Mouse (Mus musculus): ENCODE measurements around the gene Zcchc7.

Gene Zcchc7

GRCm38 (mm10) chr4:44965175-44965574 is 209.5 kb downstream of the Zcchc7 start:
- DNase-seq (ENCODE audit: low spot score) = no peak

- no peak for DNase-seq (ENCODE audit: low spot score)
Measured at GRCm38 (mm10) chr4:44965736-44966135, 210.1 kb downstream of the Zcchc7 start.

DNA sequence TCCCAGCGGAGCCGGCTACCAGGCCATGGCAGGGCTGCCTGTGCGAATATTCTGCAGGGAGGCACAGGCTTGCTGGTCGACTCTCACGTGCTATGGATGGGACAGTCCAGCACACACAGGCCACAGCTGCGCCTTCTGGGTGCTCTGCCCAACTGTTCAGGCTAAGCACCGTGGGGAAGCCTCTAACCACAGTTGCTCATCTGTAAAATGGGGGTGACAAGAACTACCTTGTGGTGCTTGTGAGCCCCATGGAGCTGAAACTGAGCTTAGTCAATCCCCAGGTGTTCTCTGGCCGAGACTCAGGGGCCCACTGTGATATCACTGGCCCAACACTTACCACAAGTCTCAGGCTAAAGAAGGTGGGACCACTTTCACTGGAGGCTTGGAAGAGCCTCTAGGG is 211.7 kb downstream of the Zcchc7 start:
- DNase-seq (ENCODE audit: low spot score) = no peak

DNA sequence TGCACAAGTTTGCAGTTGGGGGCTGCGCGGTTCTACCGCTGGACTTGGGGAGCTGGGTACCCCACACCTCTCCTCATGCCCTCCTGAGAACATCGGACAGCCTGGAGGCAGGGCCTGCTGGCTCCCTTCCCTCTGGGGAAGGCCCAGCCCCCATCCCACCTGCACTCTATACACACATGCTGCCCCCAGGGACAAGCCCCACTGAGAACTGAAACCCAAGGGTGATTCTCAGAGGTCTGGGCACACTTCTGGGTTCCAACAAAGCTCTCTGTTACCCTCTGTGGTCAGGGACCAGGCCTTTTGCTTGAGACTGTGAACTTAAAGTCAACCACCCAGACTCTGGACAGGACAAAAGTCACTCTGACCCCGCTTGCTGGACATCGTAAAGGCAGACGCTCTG is 214.4 kb downstream of the Zcchc7 start:
- no peak for DNase-seq (ENCODE audit: low spot score)

DNA sequence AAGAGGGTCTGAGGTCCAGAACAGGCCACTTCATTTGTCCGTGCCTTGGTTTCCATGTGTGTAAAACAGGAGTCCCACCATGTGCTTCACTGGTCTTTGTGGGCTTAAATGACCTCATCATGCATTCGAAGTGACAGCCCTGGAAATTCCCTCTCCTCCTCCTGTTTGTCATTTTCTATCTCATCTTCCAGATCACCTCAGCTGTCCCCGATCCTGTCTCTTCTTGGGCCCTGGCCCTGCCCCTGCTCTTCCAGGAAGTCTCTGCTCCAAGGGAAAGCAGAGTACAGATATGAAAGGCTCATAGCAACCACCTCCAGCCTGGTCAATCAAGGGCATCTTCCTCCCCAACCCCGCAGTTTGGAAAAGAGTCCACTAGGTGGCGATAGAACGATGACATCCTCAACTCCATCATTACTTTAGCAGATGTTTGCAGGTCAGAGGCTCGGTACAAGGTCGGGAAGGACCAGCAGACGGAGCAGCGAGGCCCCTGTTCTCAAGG is 215.0 kb downstream of the Zcchc7 start:
- DNase-seq (ENCODE audit: low spot score) = peak; percentile 66

GRCm38 (mm10) chr4:44973450-44973849 is 217.8 kb downstream of the Zcchc7 start:
- peak; percentile 86 for DNase-seq (ENCODE audit: low spot score)

- DNase-seq (ENCODE audit: low spot score) = no peak
Measured at GRCm38 (mm10) chr4:44973871-44974270, 218.2 kb downstream of the Zcchc7 start.

GRCm38 (mm10) chr4:44974331-44974730 is 218.7 kb downstream of the Zcchc7 start:
- DNase-seq (ENCODE audit: low spot score) = no peak

DNA sequence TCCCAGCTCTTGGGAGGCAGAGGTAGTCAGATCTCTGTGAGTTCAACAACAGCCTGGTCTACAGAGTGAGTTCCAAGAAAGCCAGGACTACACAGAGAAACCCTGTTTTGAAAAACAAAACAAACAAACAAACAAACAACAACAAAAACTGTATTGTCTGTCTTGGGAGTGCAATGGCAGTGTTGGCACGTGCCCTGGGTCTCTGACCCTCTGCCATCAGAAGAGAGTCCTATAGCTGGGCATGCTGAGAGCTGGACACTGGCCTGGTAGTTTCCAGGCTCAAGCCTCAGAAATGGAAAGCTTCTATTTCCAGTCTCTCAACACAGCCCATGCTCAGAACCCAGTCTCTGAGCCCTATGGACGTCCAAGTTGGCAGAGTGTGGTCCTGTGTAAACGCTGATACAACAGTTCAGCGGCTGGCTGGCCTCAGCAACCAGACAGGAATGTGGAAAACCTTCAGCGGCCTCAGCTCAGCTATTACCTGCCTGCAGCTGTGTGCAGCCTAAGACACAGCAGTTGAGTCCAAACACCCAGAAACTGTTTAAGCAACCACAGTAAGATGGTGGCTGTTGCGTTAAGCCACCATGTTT is 220.4 kb downstream of the Zcchc7 start:
- no peak for DNase-seq (ENCODE audit: low spot score)

DNA sequence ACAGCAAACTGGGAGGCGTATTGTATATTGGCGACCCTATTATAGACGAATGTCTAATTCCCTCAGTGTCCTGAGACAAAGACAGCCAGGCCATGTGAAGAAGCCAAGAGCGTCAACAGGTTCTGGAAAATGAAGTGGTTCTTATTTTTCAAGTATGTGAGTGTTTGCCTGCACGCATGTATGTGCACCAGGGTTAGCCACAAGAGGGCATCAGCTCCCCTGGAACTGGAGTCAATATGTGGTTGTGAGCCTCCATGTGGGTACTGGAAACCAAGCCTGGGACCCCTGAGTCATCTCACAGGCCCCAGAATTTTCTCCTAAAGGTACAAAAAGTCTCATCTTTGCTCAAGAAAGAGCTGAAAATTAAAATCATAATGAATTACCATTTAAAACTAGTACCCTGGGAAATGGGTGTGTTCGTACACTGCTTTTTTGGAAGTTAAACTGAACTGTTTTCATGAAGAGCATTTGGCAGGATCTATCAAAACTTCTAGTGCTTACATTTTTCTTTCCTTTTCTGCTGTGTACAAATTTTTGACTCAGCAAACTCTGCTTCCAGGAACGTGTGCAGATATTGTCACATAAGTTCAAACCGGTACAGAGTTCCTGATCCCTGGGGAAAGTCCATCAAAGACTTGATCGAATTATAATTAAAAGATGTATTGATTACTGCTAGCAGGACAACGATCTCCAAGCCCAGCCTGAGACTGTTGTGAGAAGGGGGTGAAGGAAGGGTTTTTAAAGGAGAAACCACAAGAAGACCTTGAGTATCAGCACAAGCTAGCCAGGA is 221.4 kb downstream of the Zcchc7 start:
- DNase-seq (ENCODE audit: low spot score) = no peak

- DNase-seq (ENCODE audit: low spot score) = no peak
Measured at GRCm38 (mm10) chr4:44978175-44978574, 222.5 kb downstream of the Zcchc7 start.

DNA sequence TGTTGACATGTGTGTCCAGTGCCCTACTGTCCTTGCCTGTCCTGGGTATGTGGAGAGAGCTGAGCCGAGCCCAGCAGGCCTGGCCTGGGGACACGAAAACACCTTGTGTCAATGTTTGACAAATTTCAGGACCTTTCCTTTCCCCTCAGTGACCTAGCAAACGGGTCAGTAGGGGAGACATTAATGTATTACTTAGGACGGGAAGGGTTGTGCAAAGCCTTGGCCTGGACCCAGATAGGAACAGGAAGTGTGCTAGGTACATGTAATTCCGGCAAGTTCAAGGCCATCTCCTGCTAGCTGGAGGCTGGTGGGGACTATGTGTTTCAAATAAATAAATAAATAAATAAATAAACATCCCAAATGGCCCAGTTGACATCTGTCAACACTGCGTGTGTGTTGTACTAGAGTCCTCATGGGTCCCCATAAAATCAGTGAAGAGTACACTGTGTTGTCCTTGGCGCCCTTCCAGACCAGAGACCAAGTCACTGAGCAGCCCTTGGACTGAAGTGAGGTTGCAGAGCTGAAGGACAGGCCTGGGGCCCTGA is 224.2 kb downstream of the Zcchc7 start:
- DNase-seq (ENCODE audit: low spot score) = no peak

DNA sequence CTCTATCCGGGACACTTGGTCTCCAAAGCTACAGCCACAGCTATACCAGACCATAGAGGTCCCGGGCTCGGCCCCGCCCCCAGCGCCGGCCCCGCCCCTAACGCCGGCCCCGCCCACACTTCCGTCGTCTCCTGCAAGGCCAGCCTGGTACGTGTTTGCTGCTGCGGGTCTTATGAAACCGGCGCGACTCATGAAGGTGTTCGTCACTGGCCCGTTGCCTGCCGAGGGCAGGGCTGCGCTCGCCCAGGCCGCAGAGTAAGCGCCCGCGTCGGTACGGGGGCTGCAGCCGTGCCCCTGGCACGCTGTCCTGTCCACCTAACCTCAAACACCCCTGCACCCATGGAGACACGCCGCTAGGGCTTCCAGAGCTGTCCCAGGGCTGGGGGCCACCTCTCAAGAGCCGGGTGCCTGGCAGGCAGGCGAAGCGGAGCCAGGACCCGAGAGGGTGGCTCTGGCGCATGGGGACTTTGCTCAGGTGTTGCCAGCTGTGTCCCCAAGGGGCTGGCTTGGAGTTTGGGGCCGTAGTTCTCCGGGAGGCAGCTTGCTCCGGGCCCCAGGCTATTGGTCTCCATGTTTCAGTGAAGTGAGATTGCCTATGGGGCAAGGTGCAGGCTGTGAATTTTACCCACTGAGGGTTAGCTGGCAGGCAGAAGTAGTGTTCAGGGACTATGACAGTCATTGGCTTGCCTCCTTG is 225.8 kb downstream of the Zcchc7 start, which contains the start of gene Grhpr:
TSS of gene Grhpr (plus strand) at position 116 of the 694 bp plus-strand sequence.
- DNase-seq (ENCODE audit: low spot score) = peak; percentile 83
